Mouse (Mus musculus) lung, adult 2 months (tissue): Measurements from ENCODE around the gene Kcnj6. TPM values are rescaled to one million over a fixed set of nuclear protein-coding genes. Genes with fewer than 3 reads are reported as not detected.

Experiments
- DNase-seq: peaks from one replicate; pipeline ENCODE4 v3.0.0; 2022
- H3K4me1 ChIP-seq: fragments of 200-500 bp; 2 replicates; pipeline ENCODE4 v1.6.1; 2011; ENCODE audit warnings: low read length; ENCODE audit not compliant: control insufficient read depth, insufficient read depth
- H3K4me3 ChIP-seq: fragments of 200-500 bp; replicated peaks from 2 replicates; pipeline ENCODE3; 2011; ENCODE audit warnings: low read depth, mild to moderate bottlenecking, control low read depth, low read length; ENCODE audit errors: extremely low read depth
- CTCF ChIP-seq: fragments of 200-500 bp; IDR thresholded peaks from 2 replicates; pipeline ENCODE4 v1.5.1; 2011; ENCODE audit warnings: mild to moderate bottlenecking, low read length, control low read depth; ENCODE audit not compliant: insufficient read depth
- POLR2A ChIP-seq: fragments of 200-500 bp; IDR thresholded peaks from 2 replicates; pipeline ENCODE4 v1.6.1; 2011; ENCODE audit warnings: low read depth, mild to moderate bottlenecking, control low read depth, low read length, borderline replicate concordance; ENCODE audit errors: extremely low read depth
- WGBS: fragments of 180-500 bp; shearing (Covaris S2); methylation state at CpG from one replicate; pipeline ENCODE4 v1.1.7; 2018; 5-methylcytosine and 5-hydroxymethylcytosine counted together
- polyA plus RNA-seq: library from polyadenylated mRNA; depleted of rRNA; stranded (reverse); fragments of >200 nt; gene quantifications from 2 replicates; pipeline ENCODE4 v1.2.3, GENCODE M21; 2012

Gene Kcnj6
- polyA plus RNA-seq, 1 experiment, result not detected

- no peak for DNase-seq
- WGBS, result 88% methylated on average over 7 of the region's 7 CpGs
- TF ChIP-seq CTCF, result no peak
- TF ChIP-seq POLR2A, result no peak
- Histone ChIP-seq H3K4me1 (no peaks in the 10 kb centered on the region), H3K4me3 (no peak overlapping the region)
Observed at GRCm38 (mm10) chr16:94865101-94865500, 132.4 kb downstream of the Kcnj6 start.

- DNase-seq, result no peak
- H3K4me3 ChIP-seq, result no peak overlapping the region
- TF ChIP-seq POLR2A (no peak), CTCF (no peak)
- WGBS, result 74% methylated on average over 5 of the region's 5 CpGs
- H3K4me1 ChIP-seq, result no peaks in the 10 kb centered on the region
Observed at GRCm38 (mm10) chr16:94863475-94863874, 134.0 kb downstream of the Kcnj6 start.

- DNase-seq, result no peak
- 88% methylated on average over 5 of the region's 5 CpGs for WGBS
- no peak overlapping the region for H3K4me3 ChIP-seq
- no peak for TF ChIP-seq POLR2A
- no peak for TF ChIP-seq CTCF
- H3K4me1 ChIP-seq, result no peaks in the 10 kb centered on the region
Observed at GRCm38 (mm10) chr16:94855990-94856389, 141.5 kb downstream of the Kcnj6 start.

- TF ChIP-seq CTCF, result no peak
- TF ChIP-seq POLR2A, result no peak
- Histone ChIP-seq H3K4me3 (no peak overlapping the region), H3K4me1 (no peaks in the 10 kb centered on the region)
- WGBS, result 61% methylated on average over 19 of the region's 19 CpGs
- DNase-seq, result no peak
Observed at GRCm38 (mm10) chr16:94852407-94853160, 144.9 kb downstream of the Kcnj6 start.

DNA sequence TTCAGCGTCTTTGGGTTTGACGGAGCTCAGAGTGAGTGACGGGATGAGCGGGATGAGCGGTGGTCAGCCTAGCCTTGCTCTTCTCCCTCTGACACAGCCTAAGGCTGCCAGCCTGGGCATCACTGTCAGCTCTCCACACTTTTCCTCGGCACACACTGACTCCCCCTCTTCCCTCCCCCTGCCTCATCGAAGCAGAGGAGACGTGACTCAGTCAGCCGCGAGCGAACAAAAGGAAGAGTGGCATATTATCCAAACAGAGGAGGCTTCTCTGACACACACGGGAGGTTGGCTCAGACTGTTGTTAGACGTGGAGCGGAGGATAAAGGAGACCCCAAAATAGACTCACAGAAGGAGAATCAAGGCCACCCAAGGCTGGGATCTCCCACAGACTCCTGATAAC lies 147.1 kb downstream of the Kcnj6 start:
- no peak for DNase-seq
- Histone ChIP-seq H3K4me1 (no peaks in the 10 kb centered on the region), H3K4me3 (no peak overlapping the region)
- 35% methylated on average over 14 of the region's 14 CpGs for WGBS
- TF ChIP-seq POLR2A, result no peak
- no peak for TF ChIP-seq CTCF

DNA sequence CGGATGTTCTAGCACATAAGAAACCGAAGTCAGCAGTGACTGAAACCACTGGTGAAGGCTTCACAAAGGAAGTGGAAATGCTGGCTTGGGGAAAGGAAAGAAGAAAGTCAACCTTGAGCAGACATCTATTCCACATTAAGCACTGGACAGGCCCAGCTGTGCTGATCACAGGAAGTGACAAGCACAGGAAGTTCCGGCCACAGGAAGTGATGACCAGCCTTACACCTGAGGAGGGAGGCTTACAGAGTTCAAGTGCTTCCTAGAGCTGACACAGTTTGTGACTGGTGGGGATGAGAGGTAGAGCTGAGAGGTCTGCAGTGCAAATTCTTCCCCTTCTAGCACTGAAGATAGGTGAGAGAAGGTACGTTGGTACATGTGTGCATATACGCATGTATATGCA lies 151.5 kb downstream of the Kcnj6 start:
- no peak for DNase-seq
- Histone ChIP-seq H3K4me1 (no peaks in the 10 kb centered on the region), H3K4me3 (no peak overlapping the region)
- WGBS, result 79% methylated on average over 5 of the region's 5 CpGs
- TF ChIP-seq POLR2A (no peak), CTCF (no peak)

DNA sequence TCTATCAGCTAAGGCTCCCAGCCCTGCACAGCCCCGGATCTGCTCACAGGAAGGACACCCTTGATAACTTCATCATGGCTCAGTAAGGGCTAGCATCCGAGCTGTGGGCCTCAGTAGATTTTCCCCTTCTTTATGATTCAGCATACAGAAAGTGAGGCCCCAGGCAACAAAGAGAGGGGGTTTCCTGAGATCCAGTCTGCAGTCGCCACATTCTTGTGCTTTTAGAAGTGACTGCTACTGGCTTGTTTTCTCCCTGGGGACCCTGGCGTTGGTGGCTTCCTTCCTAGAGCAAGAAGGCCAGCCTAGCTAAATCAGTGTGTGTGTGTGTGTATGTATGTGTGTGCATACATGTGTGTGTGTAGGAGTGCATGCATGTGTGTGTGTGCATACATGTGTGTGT lies 152.7 kb downstream of the Kcnj6 start:
- WGBS, result 50% methylated on average over 4 of the region's 4 CpGs
- H3K4me1 ChIP-seq, result no peaks in the 10 kb centered on the region
- TF ChIP-seq POLR2A, result no peak
- TF ChIP-seq CTCF, result no peak
- H3K4me3 ChIP-seq, result no peak overlapping the region
- no peak for DNase-seq

DNA sequence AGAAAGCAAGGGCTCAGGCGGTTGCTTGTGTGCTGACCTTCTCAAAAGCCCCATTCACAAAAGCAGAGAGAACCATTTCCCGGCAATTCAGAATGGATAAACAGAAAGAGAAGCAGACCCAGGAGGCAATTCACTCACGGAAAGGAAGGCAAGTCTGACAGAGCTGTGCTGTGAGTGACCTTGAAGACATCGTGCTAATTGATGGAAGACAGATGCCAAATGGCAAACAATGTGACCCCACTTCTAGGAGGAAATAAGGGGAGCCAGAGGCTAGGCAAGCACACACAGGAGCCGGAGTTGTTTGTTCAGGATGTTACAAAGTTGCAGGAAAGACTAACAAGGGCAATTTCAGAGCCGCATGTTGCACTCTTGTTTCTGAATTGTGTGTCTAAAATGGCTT lies 158.1 kb downstream of the Kcnj6 start:
- 19% methylated on average over 6 of the region's 6 CpGs for WGBS
- no peak for TF ChIP-seq CTCF
- no peak for TF ChIP-seq POLR2A
- no peak overlapping the region for H3K4me3 ChIP-seq
- no peak for DNase-seq
- H3K4me1 ChIP-seq, result no peaks in the 10 kb centered on the region

GRCm38 (mm10) chr16:94837881-94838280 lies 159.6 kb downstream of the Kcnj6 start:
- H3K4me3 ChIP-seq, result no peak overlapping the region
- WGBS, result 78% methylated on average over 9 of the region's 9 CpGs
- no peaks in the 10 kb centered on the region for H3K4me1 ChIP-seq
- no peak for DNase-seq
- TF ChIP-seq CTCF (no peak), POLR2A (no peak)

DNA sequence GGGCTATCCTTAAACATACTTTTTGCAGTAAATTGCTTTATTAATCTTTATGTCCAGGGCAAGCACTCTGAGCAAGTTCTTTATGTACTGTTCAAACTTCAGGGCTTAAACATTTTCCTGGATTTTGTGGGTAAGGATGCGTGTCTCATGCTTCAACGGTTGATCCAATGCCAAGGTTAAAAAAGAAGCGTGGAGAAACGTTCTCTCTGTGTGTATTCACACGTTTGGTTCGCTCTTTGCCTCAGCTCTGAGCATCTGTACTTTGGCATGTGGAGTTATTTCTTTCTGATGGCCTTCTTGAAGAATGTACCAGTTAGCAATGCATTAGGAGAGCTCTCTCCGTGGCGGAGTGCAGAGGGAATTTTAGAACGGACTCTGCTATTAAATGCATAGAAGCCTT lies 163.0 kb downstream of the Kcnj6 start:
- no peak for DNase-seq
- WGBS, result 87% methylated on average over 9 of the region's 9 CpGs
- Histone ChIP-seq H3K4me1 (no peaks in the 10 kb centered on the region), H3K4me3 (no peak overlapping the region)
- TF ChIP-seq POLR2A, result no peak
- TF ChIP-seq CTCF, result no peak
